24 mouse cellular contexts compared by ENCODE assay signal in the genomic region with DNA sequence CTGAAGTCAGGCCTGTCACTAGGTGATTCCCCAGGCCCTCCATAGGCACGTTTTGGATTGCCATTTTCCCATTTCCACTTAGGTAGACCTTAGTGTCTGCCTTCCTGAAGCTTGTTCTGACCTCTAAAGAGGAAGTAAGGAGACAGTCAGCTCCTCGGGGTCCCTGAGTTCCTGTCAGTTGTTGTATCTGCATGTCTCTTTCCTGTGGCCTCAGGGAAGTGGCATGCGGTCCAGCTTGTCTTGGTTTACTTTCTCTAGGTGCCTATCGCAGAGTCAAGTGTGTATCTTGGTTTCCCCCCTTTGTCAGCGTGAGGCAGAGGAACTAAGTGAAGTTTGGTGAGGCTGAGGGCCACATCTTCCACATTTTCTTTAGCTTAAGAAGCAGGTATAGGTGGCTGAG. TPM values are rescaled to one million over a fixed set of nuclear protein-coding genes. Genes with fewer than 3 reads are reported as not detected.
A peak's percentile ranks its signal among the peaks of the same experiment; 100 is the strongest.
DNase-seq lines count a peak whose midpoint lies in the region; ATAC-seq and TF ChIP-seq lines count a peak whose summit lies in the region.
"Had no signal": no experiment of that assay in that cellular context is flagged by ENCODE, and none has a peak within 500 bp of the region (broad histone marks: within the 10 kb centered on the region; RNA-seq: fewer than 3 reads in every experiment).

No protein-coding gene starts in this region.

- H3K4me1 ChIP-seq in bone marrow macrophage, adult 2 months (ENCODE audit: control insufficient read depth, insufficient read depth, low read length): peaks cover 75% of the 10 kb centered on the region
- peaks cover 49% of the 10 kb centered on the region for H3K4me1 ChIP-seq in liver, embryonic 12.5 days
- H3K4me1 ChIP-seq in heart, embryonic 10.5 days: no peaks in the 10 kb centered on the region
- 0 out of 2 replicates have a peak, but pooled peaks cover 6% of the 10 kb centered on the region for H3K4me1 ChIP-seq in forebrain, postnatal 0 days (ENCODE audit: insufficient read depth)
- H3K4me1 ChIP-seq: forebrain, embryonic 10.5 days; hindbrain, embryonic 13.5 days; midbrain, embryonic 10.5 days had no signal

- DNase-seq in thymus, postnatal 0 days (ENCODE audit: low spot score): peak; percentile 51
- no peak for DNase-seq in thymus, postnatal 25 days
- no peak for DNase-seq in ovary, adult 18-20 months (ENCODE audit: low spot score)
- no peak for DNase-seq in heart, embryonic 10.5 days (ENCODE audit: low spot score)
- DNase-seq in forebrain, postnatal 0 days: no peak
- DNase-seq: adrenal gland, adult 8-10 months; cerebellum, adult 11 months; cerebellum, postnatal 25 days; gastrocnemius, postnatal 10 days; heart, postnatal 10 days; kidney, adult 9 months; kidney, postnatal 36 days; layer of hippocampus, adult 9-11 months; right cerebral cortex, postnatal 4 days had no signal

- TF ChIP-seq CTCF in bone marrow macrophage, adult 2 months (IDR thresholded peaks at IDR 0.05; ENCODE audit: low read depth, low read length): no peak
- TF ChIP-seq CTCF in forebrain, postnatal 0 days (IDR thresholded peaks at IDR 0.05; ENCODE audit: low read depth): no peak

- H3K9me3 ChIP-seq in liver, embryonic 12.5 days (replicated peaks): no peaks in the 10 kb centered on the region
- H3K9me3 ChIP-seq in heart, embryonic 10.5 days: no peaks in the 10 kb centered on the region
- no peaks in the 10 kb centered on the region for H3K9me3 ChIP-seq in forebrain, postnatal 0 days (ENCODE audit: low read length)
- H3K9me3 ChIP-seq: forebrain, embryonic 10.5 days; hindbrain, embryonic 13.5 days; intestine, embryonic 15.5 days; midbrain, embryonic 10.5 days had no signal

- H3K36me3 ChIP-seq in liver, embryonic 12.5 days: no peaks in the 10 kb centered on the region
- no peaks in the 10 kb centered on the region for H3K36me3 ChIP-seq in heart, embryonic 10.5 days
- no peaks in the 10 kb centered on the region for H3K36me3 ChIP-seq in forebrain, postnatal 0 days (ENCODE audit: insufficient read depth)
- H3K36me3 ChIP-seq: forebrain, embryonic 10.5 days; hindbrain, embryonic 13.5 days; intestine, embryonic 15.5 days; midbrain, embryonic 10.5 days had no signal

- ATAC-seq in liver, embryonic 12.5 days: peak; percentile 42; the same call in 1 of the 2 replicates
- peak; percentile 56; the same call in 1 of the 2 replicates for ATAC-seq in monocyte, adult 5-6 weeks (replicated peaks; ENCODE audit: insufficient number of reproducible peaks, low FRiP score, low TSS enrichment, poor library complexity, severe bottlenecking)
- no peak for ATAC-seq in forebrain, postnatal 0 days
- ATAC-seq: intestine, embryonic 15.5 days; Patski had no signal

- H3K4me3 ChIP-seq in bone marrow macrophage, adult 2 months (ENCODE audit: insufficient read depth, low read length): no peak overlapping the region
- H3K4me3 ChIP-seq in liver, embryonic 12.5 days: no peak overlapping the region
- H3K4me3 ChIP-seq in heart, embryonic 10.5 days: no peak overlapping the region
- H3K4me3 ChIP-seq in forebrain, postnatal 0 days (ENCODE audit: low read depth, low read length): no peak overlapping the region
- H3K4me3 ChIP-seq: forebrain, embryonic 10.5 days; hindbrain, embryonic 13.5 days; intestine, embryonic 15.5 days; left cerebral cortex, adult 2 months; midbrain, embryonic 10.5 days had no signal

- WGBS in liver, embryonic 12.5 days (ENCODE audit: insufficient replicate concordance): 22% methylated on average over 5 of the region's 5 CpGs
- WGBS in heart, embryonic 10.5 days: 65% methylated on average over 5 of the region's 5 CpGs
- WGBS in forebrain, postnatal 0 days: 84% methylated on average over 5 of the region's 5 CpGs

- H3K27me3 ChIP-seq in liver, embryonic 12.5 days (replicated peaks): no peaks in the 10 kb centered on the region
- no peaks in the 10 kb centered on the region for H3K27me3 ChIP-seq in heart, embryonic 10.5 days (ENCODE audit: insufficient read depth, poor library complexity, severe bottlenecking)
- no peaks in the 10 kb centered on the region for H3K27me3 ChIP-seq in forebrain, postnatal 0 days (ENCODE audit: insufficient read depth, low read length)
- H3K27me3 ChIP-seq: hindbrain, embryonic 13.5 days; intestine, embryonic 15.5 days; Patski had no signal

- H3K4me2 ChIP-seq in liver, embryonic 12.5 days: no peak overlapping the region
- H3K4me2 ChIP-seq in forebrain, postnatal 0 days (ENCODE audit: low read depth): no peak overlapping the region
- H3K4me2 ChIP-seq: hindbrain, embryonic 13.5 days; intestine, embryonic 15.5 days had no signal

- H3K27ac ChIP-seq in bone marrow macrophage, adult 2 months (ENCODE audit: insufficient read depth, low read depth, low read length): peak overlapping the region; percentile 44
- H3K27ac ChIP-seq in liver, embryonic 12.5 days: no peak overlapping the region
- H3K27ac ChIP-seq in heart, embryonic 10.5 days: no peak overlapping the region
- no peak overlapping the region for H3K27ac ChIP-seq in forebrain, postnatal 0 days (ENCODE audit: low read depth, low read length)
- H3K27ac ChIP-seq: forebrain, embryonic 10.5 days; hindbrain, embryonic 13.5 days; intestine, embryonic 15.5 days; left cerebral cortex, adult 2 months; liver, embryonic 14.5 days; midbrain, embryonic 10.5 days had no signal

- no peak for TF ChIP-seq POLR2A in bone marrow macrophage, adult 2 months (IDR thresholded peaks at IDR 0.05; ENCODE audit: borderline replicate concordance, low read depth, low read length)

- H3K9ac ChIP-seq in liver, embryonic 12.5 days: no peak overlapping the region
- no peak overlapping the region for H3K9ac ChIP-seq in forebrain, postnatal 0 days
- H3K9ac ChIP-seq: hindbrain, embryonic 13.5 days; intestine, embryonic 15.5 days; liver, embryonic 14.5 days had no signal

RNA-seq across cellular contexts. Expression of gene Abcc1, which starts 17.3 kb away (rescaled TPM):
- polyA plus RNA-seq in thymus, postnatal 0 days (2015; fragmentation: Nextera tagmentation; extraction: Ambion mirVana): 6.4 and 7.6 TPM in 2 replicates
- 105 and 110 TPM in 2 replicates for polyA plus RNA-seq in bone marrow macrophage, adult 2 months (2012; ENCODE audit: insufficient read depth, insufficient read length, missing spikeins)
- polyA plus RNA-seq in liver, embryonic 12.5 days (2016; fragmentation: Nextera tagmentation; extraction: Ambion mirVana): 6.2 and 6.6 TPM in 2 replicates
- 15.3 to 24.0 TPM (median 22.2 TPM) in 3 replicates for total RNA-seq in monocyte, adult 5-6 weeks (2017)
- polyA plus RNA-seq in heart, embryonic 10.5 days (2016; fragmentation: Nextera tagmentation; extraction: Ambion mirVana): 2.8 and 4.9 TPM in 2 replicates
- total RNA-seq in forebrain, postnatal 0 days (2014; rRNA removed): 11.2 and 15.3 TPM in 2 replicates
- 4.5 and 5.9 TPM in 2 replicates for polyA plus RNA-seq in forebrain, postnatal 0 days (2015; fragmentation: Nextera tagmentation; extraction: Ambion mirVana)

Comparison
In these comparisons a context has a peak if more than half of its experiments do, and no peak if none do; other contexts are left out.
1. RNA of gene Abcc1, which starts 17.3 kb away (polyA plus RNA-seq): 105 to 110 TPM in bone marrow macrophage, adult 2 months; 6.4 to 7.6 TPM in thymus, postnatal 0 days, 6.2 to 6.6 TPM in liver, embryonic 12.5 days, 4.5 to 5.9 TPM in forebrain, postnatal 0 days and 2.8 to 4.9 TPM in heart, embryonic 10.5 days; every median in the first group is over 10 times any median in the second.